Mouse (Mus musculus) adrenal gland, adult 18-20 months (tissue): ENCODE data around the gene Tpra1. TPM values are rescaled to one million over a fixed set of nuclear protein-coding genes. Genes with fewer than 3 reads are reported as not detected.
A peak's percentile ranks its signal among the peaks of the same experiment; 100 is the strongest.

Experiments used
- DNase-seq, 2 experiments: peaks; one replicate each; pipeline ENCODE4 v3.0.0; 2021 to 2022; ENCODE audit warnings: low spot score in 2 of 2
- total RNA-seq, 2 experiments: library from RNA; stranded (reverse); gene quantifications; 1 replicate in 1 of 2; 2 replicates in 1 of 2; pipeline ENCODE4 v1.2.3; 2021

Tpra1 gene
- total RNA-seq, 2 experiments from 2014 or later, result 103 to 106 TPM

DNA sequence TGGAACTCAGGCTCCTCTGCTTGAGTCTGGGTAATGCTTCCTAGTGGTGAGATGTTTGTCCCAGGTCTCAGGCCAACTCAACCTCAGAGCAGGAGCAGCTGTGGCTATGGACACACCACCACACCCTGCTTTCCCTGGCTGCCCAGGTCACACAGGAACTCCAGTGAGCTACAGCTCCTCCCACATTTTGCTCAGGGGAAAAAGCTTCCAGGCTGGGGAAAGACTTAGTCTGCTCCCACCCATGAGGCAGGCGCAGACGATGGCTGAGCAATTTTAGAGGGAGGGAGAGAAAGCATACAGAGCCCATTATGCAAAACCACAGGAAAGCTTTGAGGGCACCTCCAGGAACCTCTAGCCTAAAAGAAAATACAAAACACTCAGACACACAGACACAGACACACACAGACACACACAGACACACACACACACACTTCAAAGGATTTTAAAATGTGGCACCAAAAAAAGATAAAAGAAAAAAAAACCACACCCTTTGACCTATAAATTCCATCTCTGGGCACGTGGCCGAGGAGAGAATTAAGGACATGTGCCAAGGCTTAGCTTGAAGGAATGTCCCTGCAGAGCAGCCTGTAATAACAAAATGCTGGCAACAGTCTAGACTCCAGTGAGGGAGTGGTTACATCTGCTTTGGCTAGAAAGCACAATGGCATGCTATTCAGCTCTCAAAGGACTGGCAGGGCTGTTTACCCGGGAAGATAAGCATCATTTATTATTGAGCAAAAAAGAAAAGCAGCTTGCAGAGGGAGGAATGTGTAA is 22.6 kb downstream of the Tpra1 start:
- DNase-seq, result peak in 1 of 2 experiments; percentile 37

DNA sequence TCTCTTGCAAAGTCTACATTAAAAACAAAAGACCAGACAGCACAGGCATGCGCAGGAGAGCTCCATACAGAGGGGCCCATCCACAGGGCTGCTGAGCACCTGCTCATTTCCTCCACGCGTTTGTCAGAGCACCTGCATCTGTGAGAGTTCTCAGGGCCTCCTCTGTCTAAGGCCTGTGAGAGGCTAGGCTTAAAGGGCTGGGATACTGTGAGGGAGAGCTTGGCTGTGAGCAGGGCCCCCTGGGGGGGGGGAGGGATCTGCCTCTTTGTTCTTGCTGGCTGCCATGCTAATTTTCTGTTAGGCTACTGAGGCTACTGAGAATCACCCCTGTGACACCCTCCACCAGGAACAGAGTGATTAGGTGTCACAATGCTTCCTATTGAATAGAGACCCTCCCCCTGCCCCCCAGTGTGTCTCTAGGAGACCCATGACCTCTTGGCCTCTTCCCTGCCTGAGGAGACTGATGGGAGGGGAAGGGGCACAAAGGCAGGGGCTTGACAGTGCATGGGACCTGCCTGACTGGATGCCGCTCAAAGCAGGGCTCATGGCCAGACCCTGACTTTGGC is 23.7 kb downstream of the Tpra1 start:
- DNase-seq, result no peak

DNA sequence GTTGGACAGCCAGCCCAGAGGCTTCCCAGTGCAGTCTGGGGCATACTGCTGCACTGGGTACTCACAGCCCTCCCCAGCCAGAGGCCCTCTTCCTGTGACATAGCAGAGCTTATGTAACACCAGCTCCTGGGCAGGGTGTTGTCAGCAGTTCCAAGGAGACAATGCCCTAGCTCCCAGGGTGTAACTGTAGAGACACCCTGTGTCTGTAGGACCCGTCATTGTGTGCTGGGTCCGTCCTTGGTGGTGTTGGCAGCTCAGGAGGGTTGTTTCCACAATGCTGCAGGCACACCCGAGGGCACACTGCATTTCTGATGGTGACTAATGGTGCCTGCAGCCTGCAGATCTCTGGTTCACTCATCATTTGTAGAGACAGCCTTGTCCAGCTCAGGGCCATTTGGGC is 24.8 kb downstream of the Tpra1 start:
- peak in 1 of 2 experiments; percentile 46 for DNase-seq

DNA sequence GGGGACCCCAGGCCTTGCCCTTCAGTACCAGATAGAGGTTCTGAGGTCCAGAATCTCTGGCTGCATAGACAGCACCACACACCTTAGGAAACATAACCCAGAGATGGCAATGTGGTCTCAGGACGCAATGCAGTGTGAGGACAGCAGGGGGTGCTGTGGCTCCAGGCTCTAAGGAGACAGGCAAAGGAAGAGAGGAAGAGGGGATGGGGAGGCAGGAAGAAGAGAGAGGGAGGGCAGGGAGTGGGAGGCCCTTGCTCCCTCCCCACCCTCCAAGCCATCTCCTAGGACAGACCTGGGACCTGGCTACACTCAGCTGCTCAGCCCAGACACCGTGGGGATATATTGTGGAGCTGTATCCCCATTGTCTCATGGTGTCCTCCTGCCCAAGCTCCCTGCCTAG is 25.5 kb downstream of the Tpra1 start:
- peak; percentile 75 to 80 for DNase-seq

DNA sequence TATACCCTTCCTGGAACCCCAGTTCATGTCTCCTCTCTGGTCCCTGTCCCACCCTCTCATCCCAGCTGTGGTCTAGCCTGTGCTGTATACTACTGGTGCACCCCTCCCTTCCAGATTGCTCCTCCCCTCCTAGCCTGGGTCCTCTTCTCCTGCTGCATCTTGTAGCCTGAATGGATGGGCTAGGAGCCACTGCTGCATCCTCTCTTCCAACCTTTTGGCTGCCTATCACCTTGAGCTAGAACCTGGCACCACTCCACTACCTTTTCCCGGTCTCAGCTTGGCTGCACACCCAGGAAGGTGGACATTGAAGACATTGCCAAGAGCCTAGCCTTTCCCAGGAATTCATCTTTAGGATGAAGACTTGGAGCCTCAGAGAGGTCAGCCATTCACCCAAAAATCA is 26.0 kb downstream of the Tpra1 start:
- no peak for DNase-seq

DNA sequence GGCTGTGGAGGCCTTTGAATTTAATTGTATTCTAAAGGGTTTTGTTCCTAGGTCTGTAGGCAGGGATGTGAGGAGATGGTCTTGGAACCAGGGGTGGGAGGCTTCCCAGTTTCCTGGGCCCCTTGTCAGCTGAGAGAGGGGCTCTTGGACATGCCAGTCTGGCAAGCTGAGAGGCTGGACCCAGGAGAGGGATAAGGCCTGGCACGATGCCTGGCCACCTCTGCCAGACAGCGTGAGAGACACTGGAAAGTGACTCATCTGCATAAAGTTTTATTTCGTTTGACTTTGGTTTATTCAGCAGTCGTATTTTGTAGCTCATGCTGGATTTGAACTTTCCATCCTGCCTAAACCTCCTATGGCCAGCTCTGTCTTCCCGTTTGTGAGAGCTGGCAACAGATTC is 26.5 kb downstream of the Tpra1 start:
- DNase-seq, result peak in 1 of 2 experiments; percentile 61

DNA sequence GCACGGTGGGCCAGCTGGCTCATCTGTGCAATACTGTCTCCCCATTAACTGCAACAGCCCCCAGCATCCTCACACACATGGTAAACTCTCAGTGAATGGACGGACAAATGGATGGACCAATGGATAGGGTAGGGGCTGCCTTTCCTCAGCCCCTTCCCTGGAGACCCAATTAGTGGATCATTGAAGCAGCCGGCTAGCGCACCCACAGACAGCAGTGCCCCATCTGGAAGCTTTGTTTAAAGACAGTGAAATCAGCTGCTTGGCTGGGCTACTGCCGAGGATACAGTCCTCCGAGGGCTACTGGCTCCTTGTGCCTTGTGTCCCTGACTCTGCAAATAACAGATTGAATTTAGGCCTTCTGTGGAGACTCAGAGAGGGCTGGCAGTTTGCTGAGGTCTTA is 27.4 kb downstream of the Tpra1 start:
- DNase-seq, result no peak

DNA sequence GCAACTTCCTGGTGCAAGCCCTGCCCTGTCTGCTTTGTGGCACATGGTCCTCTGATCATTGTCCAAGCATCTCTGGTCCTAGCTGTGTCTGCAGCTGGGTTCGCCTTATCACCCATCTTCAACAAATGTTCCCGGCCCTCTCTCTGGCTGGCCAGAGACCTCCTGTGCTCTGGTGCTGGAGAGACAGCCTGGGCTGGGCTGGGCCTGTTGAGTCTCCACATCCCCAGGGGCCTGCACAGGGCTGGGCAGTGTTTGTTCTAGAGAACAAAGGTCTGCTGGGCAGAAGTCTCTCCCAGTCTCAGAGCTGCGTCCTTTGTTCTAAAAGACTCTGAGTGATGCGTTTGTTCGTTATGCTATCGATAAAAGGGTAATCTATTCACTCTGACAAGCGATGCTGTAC is 28.0 kb downstream of the Tpra1 start:
- DNase-seq, result no peak

DNA sequence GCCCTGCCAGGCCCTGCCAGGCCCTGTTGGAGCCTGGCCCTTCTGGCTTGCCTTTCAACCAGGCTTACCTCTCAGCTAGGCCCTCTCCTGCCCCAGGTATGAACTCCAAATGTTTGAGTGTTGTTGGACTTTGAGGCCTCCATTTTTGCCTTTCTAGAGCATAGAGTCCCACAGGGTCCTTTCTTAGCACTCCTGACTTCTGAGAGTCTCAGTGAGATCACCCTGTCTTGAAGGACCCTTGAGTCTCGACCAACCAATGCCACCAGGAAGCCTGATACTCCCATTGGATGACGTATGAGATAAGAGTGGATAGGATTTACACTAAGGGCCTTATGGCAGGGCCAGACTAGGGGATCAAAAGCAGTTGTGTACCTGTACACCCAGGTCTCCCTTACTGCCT is 29.4 kb downstream of the Tpra1 start:
- no peak for DNase-seq

DNA sequence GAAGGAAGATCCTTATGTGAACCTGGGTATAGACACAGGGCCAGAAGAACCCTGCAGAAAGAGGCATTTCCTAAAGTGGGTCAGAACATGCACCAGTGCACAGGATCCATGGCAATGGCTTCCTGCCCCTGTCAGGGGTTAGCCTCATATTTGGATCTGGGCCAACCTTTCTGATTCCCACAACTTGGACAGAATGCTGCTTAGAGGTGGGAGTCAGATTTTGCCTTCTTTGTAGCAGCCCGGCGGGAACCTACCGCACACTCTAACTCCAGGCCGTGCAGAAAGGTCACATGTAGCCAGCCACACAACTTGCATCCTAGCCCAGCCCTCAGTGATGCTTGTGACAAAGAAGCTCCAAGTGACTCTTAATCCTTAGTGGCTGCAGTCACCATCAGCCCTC is 32.1 kb downstream of the Tpra1 start:
- no peak for DNase-seq

DNA sequence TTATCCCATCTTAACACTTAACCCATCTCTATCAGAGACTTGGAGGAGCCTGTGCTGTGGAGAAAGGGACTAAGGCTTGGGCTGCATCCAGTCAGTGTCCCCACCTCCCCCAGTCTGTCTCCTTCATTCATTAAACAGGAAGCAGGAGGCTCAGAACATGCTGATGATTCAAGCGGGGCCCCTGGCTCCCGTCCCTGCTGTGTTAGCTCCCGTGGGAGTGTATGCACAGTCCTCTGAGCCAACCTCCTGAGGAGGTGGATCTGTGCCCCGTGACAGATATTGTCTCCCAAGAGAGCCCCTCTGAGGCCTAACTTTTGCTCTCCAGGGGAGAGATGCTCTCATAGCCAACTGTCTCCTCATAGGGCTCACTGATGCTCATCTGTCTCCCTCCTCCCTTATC is 32.8 kb downstream of the Tpra1 start:
- no peak for DNase-seq

DNA sequence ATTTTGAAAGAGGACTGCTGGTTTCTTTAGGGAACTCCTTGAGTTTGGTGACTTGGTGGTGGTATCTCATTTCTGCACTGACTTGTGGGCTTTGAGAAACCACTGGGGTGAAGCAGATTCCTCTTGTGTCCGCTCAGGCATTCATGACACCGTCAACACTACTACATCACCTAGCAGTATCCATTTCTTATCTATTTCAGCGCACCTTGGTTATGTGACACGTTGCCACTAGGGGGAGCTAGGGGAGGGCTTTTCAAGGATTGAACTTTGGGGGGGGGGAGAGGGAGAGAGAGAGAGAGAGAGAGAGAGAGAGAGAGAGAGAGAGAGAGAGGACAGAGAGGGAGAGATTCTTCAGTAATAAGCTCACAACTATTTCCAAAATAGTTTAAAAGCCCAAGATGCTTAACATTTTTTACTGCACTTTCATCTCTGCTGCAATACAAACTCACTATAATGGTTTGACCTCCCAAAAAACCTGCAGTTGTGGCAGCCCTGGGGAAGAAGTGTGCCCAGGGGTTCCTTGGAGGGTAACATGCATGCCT is 33.8 kb downstream of the Tpra1 start:
- DNase-seq, result peak in 1 of 2 experiments; percentile 49

DNA sequence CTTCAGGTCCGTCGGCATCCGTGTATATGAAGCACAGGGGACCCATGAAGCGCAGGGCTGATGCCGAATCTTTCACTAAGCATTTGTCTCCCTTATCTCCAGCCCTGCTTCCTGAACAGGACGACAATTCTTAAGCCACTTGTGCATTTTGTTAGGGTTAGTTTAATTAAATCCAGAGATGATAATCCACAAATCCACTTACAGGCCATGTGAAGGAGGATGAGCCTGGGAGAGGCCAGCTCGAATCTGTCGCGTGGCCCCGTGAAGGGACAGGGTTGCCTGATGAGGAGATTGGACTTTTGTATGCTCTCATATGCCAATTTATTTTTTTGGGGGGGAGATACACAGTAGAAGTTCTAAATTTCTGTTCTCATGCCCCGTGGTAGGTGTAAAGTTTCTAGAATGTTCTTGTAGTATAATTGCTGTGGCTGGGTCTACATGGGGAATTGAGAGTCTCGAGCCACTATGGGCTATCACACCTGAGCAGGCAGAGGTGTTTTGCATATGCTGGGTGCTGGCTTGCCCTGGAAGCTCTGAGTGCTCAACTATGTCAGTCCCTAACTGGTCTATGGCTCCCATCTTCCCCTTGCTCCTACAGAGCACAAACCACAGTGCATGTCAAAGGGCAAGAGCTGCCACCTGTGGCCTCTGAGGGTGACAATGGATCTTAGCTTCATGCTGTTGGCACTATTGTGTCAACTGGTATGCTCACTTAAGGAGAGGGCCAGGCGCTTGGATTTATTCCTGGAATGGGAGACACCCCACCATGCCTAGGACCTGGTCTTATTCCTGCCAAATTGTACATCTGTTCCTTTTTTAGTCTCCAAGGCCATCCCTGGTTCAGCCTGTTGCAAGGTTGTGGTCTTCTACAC is 34.5 kb downstream of the Tpra1 start:
- DNase-seq, result no peak

DNA sequence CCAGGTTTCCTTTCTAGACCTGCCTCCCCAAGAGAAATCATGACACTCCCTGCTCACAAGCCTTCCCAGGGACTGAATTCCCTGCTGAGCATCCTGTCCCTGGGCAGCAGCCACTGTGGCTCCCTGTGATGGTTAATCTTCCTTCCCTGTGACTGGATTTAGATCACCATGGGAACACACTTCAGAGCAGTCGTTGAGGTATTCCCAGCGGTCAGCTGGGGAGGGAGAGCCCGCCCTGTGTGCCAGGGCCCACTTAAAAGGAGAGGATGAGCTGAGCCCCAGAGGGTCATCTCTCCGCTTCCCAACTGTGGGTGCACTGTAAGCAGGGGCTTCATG is 35.1 kb downstream of the Tpra1 start:
- no peak for DNase-seq

DNA sequence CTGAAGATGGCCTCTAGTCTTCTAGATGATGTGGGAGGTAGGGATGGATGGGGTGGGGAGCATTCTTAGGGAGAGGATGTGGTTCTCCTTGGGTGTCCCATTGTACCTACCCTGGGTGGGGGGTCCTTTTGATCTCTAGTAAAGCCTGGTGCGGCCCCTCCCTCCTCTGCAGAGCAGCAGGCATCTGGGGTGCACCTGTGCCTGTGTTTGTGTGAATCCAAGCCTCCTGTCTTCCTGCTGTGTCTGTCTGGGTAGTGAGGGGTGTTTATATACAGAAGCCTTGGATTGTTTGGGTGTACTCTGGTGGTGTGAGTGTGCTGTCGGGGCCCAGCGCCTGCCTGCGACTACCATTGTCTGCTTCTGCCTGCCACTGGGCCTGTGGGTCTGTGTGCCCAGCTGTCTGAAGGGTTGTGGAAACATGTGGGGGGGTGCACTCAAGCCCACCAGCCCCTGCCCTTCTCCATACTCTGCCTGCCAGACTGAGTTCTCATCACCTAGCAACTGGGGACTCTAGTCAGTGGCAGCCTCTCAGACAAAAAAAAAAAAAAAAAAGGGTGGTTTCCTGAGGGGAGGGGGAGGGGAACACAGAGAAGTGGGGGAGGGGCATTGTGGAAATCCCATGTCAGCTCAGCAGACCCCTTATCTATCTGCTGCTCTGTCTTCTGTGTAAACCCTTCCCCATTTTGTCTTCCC is 36.1 kb downstream of the Tpra1 start:
- no peak for DNase-seq

DNA sequence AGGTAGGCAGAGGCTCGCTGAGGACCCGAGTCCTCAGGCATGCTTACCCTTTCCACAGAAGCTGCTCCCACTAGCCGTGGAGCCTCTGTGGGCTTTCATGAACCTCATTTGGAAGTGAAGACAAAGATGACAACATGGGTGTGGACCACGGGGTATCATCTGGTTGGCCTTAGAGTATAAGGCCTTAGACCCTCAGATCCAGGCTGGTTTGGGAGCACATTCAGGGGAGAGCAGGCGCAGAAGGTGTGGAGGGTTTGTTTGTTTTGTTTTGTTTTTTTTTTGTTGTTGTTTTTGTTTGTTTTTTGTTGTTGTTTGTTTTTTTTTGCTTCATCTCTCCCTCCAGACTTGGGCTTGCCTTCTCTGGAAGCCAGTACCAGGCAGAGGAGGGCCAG is 36.6 kb downstream of the Tpra1 start:
- DNase-seq, result no peak

DNA sequence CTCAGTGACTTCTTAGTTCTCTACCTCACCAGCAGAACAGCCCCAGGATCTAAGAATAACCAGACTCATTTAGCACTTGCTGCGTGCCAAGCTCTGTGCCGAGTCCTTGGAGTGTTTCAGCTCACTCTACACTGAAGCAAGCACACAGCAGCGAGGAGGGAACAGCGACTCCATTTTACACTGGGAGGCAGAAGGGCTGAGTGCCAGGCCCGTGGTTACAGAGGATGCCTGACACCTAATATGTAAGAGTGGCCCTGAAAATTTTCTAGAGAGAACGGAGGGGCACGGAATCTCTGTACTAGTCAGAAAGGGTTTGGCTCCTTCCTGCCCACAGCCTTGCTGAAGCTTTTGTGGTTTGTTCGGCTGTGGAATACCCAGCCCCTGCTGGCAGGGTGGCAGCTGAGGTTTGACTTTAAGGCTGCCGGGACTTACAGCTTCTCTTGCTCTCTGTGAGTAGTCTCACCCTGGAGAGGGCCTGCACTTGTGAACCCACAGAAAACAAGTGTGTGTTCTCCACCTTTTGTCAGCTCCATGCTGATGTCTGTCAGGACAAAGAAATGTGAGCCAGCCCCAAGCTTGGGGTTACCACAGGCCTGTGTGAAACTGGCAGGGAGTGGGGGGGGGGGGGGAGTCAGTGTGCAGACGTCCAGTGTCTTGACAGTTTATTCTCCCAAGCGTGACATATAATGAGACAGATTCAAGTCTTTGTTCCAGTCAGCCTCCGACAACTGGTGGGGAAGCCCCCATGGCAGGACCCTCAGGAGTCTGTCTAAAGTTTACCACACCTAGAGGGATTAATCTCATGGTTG is 37.4 kb downstream of the Tpra1 start:
- no peak for DNase-seq

DNA sequence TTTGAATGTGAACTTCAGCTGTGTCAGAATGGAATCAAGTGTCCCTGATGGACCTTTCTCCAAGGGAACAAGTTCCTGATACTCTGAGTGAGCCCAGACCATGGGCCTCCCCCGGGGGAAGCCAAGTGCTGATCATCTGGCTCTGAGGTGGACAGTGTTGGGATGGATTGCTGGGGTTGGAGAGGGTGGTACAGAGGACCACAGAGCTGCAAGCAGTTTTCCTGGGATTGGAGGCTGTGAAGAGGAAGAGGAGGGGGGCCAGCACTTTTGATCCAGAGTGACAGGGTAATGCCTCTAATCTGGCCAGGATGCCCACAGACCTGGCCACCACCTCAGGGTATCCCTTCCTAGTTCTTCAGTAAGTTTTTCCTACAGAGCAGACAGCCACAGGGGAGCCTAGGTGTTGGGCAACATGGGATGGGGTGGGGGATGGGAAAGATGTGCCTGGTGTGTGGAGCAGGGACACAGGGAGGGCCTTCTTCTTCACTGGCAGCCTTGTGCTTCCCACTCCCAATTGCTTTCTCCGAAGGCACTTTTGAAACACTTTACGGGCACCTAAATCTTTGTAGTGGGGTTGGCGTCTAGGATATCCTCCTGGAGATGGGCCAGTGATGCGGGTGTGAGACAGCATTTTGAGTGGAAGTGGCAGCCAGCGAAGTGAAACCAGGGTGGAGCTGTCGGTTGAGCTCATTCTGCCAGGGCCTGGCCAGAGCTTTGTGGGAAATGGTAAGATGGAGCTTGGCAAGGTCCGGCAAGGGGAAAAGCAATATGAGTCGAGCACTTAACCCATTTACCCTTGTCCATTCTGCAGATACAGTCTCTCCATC is 38.3 kb downstream of the Tpra1 start:
- no peak for DNase-seq

DNA sequence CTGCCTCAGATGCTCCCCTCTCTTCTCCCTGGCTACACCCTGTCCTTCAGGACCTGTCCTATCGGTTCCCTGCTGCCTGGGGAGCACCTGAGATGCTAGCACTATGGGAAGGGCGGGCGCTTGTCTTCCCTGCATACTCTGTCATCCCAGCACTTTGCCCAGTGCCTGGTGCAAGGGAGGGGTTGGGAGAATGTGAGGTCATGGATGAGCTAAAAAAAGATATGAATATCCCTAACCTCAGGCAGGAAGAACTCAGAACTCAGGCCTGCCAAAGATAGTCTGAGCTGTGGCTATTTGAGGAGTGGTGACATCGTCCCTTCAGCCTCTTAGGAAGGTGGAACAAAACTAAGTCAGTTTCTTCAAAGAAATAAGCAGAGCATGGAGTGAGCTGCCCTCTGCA is 39.6 kb downstream of the Tpra1 start:
- DNase-seq, result no peak

DNA sequence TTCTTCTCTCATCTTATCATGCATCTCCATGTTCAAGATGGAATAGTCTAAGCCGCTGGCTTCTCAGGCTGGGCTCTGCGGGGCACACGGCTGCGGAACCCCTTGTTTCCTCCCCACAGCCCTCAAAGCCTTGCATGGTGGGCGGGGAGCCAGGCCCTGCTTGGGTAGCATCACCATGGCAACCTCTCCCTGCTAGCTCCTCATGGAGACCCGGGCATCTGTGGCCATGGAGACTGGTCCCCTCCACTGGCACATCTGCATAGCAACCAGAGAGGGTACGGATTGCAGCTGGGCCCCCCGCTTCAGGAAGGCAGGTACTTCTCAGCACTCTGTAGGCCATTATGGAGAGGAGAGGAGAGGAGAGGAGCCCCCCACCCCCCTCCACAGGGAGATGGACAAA is 40.5 kb downstream of the Tpra1 start:
- DNase-seq, result no peak
